Mouse (Mus musculus): ENCODE data around the gene Tmem18. TPM values are rescaled to one million over a fixed set of nuclear protein-coding genes. Genes with fewer than 3 reads are reported as not detected.

Gene Tmem18
- total RNA-seq, 2 experiments from 2014 or later: 46.0 to 51.8 TPM

Small RNA genes lying within 50 kb of the gene (microRNA-seq; reads per million reads assigned to microRNA genes)
- gene Gm25243: 0 reads per million in 2 experiments

Other genes starting within 250 kb of the Tmem18 start
- 1 to 10 TPM; 3.1 to 4.9 TPM for gene Sntg2, start 211.1 kb upstream of the Tmem18 start, total RNA-seq (2021)

Data from layer of hippocampus, postnatal 14 days (tissue).